Mouse (Mus musculus) left cerebral cortex, adult 2 months (tissue): Measurements from ENCODE around the gene Snta1. TPM values are rescaled to one million over a fixed set of nuclear protein-coding genes. Genes with fewer than 3 reads are reported as not detected.

Experiments used
- DNase-seq, 2 experiments: peaks; one replicate each; pipeline ENCODE4 v3.0.0; 2021 to 2022; ENCODE audit warnings: low spot score in 2 of 2, mixed read lengths in 1 of 2; ENCODE audit errors: extremely low spot score in 1 of 2
- H3K27ac ChIP-seq: fragments of 200-600 bp; 2 replicates; pipeline ENCODE4 v1.8.1; 2022
- H3K4me3 ChIP-seq: fragments of 200-600 bp; 2 replicates; pipeline ENCODE4 v1.8.1; 2022
- CTCF ChIP-seq: fragments of 200-600 bp; IDR thresholded peaks from 2 replicates; pipeline ENCODE4 v1.8.1; 2022; ENCODE audit warnings: antibody characterized with exemption, mild to moderate bottlenecking, moderate library complexity
- intact Hi-C: fragments of 180-260 bp; cut with DNase I; formaldehyde crosslinking; loops from one replicate; pipeline ENCODE4 v1.15.1; 2025
- total RNA-seq, 2 experiments: library from RNA; stranded (reverse); gene quantifications; 2 replicates each; pipeline ENCODE4 v1.2.3; 2021

Gene Snta1
- total RNA-seq, 2 experiments from 2014 or later = 33.9 to 34.1 TPM

DNA sequence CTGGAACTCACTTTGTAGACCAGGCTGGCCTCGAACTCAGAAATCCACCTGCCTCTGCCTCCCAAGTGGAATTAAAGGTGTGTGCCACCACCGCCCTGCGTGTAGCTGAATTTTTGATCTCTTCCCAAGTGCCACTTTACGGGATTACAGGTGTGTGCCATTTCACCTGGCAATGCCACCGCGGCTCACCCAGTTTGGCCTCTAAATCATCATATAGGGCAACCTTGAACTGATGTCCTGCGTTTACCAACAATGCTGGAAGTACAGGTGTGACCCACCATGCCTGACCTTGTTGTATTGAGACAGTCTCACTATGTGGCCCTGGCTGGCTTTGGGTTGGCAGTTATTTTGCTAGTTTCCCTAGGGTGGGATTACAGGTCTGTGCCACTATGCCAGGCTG is 26.8 kb upstream of the Snta1 start:
- TF ChIP-seq CTCF = no peak
- H3K4me3 ChIP-seq = no peak overlapping the region
- no peak for DNase-seq
- H3K27ac ChIP-seq = no peak overlapping the region
- intact Hi-C loops = no loop called here

DNA sequence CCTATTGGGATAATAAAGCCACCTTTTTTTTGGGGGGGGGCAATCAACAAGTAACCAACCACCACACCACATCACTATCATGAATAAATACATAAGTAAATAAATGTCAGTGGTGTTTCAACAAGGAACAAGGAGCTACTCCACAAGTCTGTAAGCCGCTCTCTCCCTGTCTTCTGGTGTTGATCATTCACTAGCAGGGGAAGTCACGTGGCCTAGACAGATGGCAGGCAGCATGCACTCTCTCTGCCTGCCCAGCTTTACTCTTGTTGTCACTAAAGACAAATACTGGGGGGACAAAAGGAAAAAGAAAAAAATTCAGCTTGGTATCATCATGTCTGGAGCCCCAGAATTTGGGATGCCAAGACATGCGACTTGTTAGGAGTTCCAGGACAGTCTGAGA is 25.5 kb upstream of the Snta1 start:
- TF ChIP-seq CTCF = no peak
- DNase-seq = no peak
- intact Hi-C loops = no loop called here
- H3K27ac ChIP-seq = no peak overlapping the region
- no peak overlapping the region for H3K4me3 ChIP-seq

DNA sequence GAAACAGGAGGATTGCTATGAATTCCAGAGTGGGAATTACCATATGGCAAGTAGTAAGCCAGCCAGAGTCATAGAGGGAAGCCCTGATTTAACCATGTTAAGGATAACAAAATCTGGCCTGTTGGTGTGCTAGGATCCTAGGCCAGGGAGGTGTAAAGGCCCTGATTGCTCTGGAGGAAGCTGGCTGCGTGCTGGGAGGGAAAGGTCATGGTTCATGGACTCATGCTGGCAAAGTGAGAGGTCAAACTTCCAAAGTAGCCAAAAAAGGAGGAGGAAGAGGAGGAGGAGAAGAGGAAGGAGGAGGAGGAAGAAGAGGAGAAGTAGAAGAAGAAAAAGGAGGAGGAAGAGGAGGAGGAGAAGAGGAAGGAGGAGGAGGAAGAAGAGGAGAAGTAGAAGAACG is 24.8 kb upstream of the Snta1 start:
- DNase-seq = no peak
- intact Hi-C loops = no loop called here
- TF ChIP-seq CTCF = no peak
- Histone ChIP-seq H3K4me3 (no peak overlapping the region), H3K27ac (no peak overlapping the region)

DNA sequence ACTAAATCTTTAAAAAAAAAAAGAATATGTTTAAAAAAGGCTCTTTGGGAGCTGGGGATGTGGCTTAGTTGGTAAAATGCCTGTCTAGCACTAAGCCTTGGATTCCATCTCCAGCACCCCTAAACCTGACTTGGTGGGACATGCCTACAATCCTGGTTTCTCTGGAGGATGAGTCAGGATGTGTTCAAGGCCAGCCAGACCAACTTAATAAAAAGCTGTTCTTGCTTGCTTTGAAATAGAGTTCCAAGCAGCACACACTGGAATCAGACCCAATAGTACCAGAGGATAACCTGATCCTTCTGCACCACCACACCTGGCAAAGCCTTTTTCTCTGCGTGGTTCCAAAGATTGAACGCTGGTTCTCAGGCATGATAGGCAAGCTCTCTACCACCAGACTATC is 22.7 kb upstream of the Snta1 start:
- Histone ChIP-seq H3K4me3 (no peak overlapping the region), H3K27ac (no peak overlapping the region)
- TF ChIP-seq CTCF = no peak
- DNase-seq = no peak
- intact Hi-C loops = no loop called here

DNA sequence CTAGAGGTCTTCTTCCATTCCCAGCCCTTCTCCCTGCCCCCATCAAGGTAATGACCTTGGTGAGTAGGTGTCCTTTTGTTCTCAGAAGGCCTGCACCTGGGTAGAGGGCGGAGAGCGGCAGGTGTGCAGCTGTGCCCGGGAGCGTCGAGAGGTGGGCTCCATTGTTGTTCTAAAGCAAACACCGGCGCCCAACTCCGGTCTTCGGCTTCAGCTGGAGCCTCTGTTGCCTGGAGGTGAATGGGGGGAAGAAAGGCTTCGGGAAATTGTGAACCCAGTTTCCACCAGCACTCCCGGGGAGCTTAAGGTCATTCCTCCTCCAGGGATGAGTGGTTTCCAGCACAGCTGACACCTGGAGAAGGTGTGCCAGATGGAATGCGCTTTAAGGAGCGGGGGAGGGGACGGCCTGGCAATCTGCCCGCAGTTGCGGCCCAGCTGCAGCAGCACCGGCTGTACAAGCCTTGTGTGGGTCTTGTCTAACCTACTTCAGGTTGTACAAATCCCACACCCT is 20.0 kb upstream of the Snta1 start:
- Histone ChIP-seq H3K4me3 (no peak overlapping the region), H3K27ac (no peak overlapping the region)
- no peak for DNase-seq
- intact Hi-C loops = no loop called here
- no peak for TF ChIP-seq CTCF

DNA sequence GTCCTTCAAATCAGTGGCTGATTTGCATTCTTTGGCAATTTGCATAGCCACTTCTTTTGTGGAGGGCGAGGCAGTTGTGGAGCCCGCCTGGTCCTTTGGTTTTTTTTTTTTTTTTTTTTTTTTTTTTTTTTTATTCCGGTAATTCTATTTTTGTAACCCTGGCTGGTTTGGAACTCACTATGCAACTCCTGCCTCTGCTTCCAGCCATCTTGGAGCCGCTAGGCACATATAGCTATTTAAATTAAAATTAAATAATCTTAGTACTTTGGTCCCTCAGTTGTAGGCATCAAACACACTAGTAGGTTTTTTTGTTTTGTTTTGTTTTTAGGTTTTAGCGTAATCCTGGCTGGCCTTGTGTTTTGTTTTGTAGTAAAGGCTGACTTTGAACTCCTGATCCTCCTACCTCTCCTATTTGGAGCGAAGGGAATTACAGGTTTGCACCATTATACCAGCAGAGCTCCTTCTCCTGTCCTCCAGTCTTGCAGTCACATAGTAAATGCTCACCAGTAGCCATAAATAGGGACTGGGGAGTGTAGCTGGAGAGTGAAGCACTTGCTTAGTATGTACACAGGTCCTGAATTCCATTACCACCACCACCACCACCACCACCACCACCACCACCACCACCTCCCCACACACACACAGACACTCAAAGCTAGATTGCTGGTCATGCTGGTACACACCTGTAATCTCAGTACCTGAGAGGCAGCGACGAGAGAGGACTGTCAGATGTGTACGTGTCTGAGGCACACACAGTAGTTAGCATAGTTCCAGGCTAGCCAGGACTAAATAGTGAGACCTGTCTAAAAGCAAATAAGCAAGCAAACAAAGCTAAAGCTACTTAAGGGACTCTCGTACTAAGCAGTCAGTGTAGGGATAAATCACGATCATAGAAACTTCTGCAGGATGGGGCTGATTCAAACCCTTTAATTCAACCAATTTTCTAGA is 19.3 kb upstream of the Snta1 start:
- intact Hi-C loops = no loop called here
- DNase-seq = no peak
- no peak for TF ChIP-seq CTCF
- Histone ChIP-seq H3K27ac (no peak overlapping the region; the same call in 1 of the 2 replicates), H3K4me3 (peak overlapping the region; percentile 36)

DNA sequence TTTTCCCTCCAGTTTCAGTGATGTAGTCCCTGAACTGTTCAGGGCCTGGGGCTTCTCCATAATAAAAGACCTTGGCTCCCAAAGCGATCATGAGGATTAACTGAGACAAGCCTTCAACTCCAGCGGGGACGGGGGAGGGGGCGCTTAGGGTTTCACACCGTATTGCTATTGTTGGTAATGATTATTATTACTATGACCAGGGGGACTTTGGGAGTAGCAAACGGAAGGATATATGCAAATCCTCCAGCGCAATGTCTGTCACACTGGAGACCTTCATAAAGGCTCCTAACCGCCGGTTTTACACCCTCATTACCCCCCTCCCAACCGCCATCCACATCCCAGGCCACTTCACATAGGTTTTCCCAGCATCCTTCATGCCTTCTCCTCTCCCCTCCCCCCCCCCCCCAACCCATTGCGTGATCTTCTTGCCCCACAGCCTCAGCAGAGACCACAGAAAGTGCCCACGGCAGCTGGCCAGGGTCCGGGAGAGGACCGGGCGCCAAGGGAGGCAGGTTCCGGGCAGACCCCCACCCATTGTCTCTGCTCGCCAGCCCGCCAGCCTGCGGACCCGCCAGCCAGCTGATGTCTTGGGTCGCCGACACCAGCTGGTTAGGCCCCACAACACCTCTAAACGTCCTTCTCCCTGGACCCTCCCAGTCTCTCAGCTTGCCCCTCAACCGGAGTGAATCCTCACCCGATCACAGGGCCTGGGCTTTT is 18.4 kb upstream of the Snta1 start:
- DNase-seq = no peak
- intact Hi-C loops = no loop called here
- H3K4me3 ChIP-seq = peak overlapping the region; percentile 36
- TF ChIP-seq CTCF = no peak
- peak overlapping the region; percentile 24; the same call in 1 of the 2 replicates for H3K27ac ChIP-seq

DNA sequence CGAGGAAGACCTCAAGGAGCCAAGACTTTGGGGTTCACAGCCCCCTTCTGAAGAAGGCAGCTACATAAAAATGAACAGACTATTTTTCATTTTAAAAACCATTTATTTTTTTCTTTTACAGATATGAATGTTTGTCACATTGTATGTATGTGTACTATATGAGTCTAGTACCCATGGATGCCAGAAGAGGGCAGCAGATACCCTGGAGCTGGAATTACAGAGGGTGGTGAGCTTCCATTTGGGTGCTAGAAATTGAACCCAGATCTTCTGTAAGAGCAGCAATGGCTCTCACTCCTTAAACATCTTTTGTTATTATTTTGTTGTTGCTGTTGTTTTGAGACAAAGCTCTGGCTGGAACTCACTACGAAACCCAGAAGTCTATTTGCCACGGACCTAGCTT is 17.6 kb upstream of the Snta1 start:
- no peak for DNase-seq
- Histone ChIP-seq H3K4me3 (no peak overlapping the region), H3K27ac (no peak overlapping the region)
- TF ChIP-seq CTCF = peak; percentile 24
- intact Hi-C loops = no loop called here

DNA sequence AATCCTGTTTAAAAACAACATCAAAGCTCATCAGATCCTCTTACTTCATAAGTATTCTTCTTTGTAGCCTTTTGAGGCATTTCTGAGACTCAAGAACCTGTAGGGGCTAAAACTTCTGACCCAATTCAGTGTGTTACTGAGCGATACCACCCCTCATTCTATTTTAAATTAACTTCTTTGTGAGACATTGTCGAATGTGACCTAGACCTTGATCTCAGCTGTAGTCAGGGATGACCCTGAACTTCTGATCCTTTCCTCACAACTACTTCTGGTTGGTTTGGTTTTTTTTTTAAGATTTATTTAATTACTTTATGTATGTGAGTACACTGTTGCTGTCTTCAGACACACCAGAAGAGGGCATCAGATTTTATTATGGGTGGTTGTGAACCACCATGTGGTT is 15.6 kb upstream of the Snta1 start:
- Histone ChIP-seq H3K27ac (no peak overlapping the region), H3K4me3 (no peak overlapping the region)
- no peak; the same call in 1 of the 2 replicates for TF ChIP-seq CTCF
- intact Hi-C loops = no loop called here
- no peak for DNase-seq

DNA sequence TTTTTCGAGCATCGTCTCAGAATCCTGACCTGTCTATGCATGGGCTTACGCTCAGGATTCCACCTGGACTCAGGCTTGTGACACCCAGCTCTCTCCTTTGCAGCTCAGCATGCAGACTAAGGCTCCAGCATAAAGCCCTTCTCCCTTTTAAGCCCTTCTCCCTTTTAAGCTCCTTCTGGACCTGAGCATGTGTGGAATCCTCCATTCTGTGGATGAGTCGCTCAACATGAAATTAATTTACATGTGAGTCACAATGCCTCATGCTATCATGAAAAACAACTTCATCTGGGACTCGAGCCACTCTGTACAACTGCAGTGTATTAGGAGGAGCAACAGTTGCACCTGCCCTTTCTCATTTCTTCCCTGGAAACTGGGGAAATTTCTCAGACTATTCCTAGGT is 14.3 kb upstream of the Snta1 start:
- intact Hi-C loops = no loop called here
- H3K4me3 ChIP-seq = no peak overlapping the region
- no peak for TF ChIP-seq CTCF
- H3K27ac ChIP-seq = no peak overlapping the region
- no peak for DNase-seq

DNA sequence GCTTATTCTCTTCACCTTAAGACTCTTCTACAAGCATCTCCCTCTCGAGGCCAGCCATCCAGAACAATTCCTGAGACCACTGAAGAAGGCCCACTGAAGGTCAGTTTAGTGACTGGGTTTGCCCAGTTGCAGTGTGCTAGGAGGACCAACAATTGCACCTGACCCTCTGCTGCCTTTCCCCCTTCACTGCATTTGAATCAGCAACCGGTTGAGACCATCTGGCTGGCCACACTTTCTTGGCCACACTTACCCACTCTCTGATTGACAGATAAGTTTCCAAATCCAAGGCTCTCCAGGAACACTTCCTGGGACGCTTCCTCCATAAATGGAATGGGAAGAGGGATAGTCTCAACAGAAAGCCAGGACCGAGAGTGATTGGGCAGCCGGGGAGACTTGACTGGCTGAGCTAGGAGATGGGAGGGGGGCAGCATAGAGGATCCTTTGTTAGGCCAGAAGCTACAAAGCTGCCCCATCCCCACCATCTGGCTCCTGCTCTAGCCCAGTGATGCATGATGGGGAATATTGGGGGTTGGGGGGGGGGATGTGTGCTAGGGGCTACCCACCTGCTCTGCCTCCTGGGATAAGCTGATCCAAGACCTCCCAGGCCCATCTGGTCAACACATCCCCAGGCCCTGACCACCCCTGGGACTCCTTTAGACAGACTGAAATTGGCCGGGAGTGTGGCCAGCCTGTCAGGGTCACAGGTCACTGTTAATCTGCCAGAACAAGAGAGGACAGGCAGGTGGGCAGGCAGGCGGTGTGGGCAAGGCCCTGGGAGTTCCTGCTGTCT is 13.2 kb upstream of the Snta1 start:
- no peak for TF ChIP-seq CTCF
- Histone ChIP-seq H3K27ac (peak overlapping the region; percentile 19; the same call in 1 of the 2 replicates), H3K4me3 (no peak overlapping the region)
- no peak for DNase-seq
- intact Hi-C loops = no loop called here
